Mouse (Mus musculus): ENCODE measurements around the gene Grin2b. TPM values are rescaled to one million over a fixed set of nuclear protein-coding genes. Genes with fewer than 3 reads are reported as not detected.

The Grin2b gene
- polyA plus RNA-seq, 1 experiment from 2014 or later = 0.04 TPM

DNA sequence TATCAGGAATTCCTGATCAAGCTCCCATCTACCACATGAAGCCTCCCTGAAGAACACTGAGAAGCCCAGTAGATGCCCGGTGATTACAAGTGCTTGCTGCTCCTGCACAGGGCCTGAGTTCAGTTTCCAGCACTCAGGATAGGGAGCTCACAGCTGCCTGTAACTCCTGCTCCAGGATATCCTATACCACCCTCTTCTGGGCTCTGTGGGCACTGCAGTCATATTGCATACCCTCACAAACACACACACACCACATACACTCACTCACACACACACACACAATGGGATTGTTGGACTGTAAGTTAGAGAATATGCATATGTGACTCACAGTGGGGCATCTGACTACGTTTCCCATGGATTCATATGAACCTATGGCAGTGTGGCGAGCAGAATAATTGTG lies 55.9 kb downstream of the Grin2b start:
- WGBS = 90% methylated on average over 3 of the region's 3 CpGs
- no peak for ATAC-seq (replicated peaks; ENCODE audit: low FRiP score)
- H3K36me3 ChIP-seq (ENCODE audit: control insufficient read depth, insufficient read depth, low read length) = no peaks in the 10 kb centered on the region
- H3K4me1 ChIP-seq (replicated peaks; ENCODE audit: control insufficient read depth, insufficient read depth, low read length) = no peaks in the 10 kb centered on the region
- no peak for DNase-seq (ENCODE audit: low spot score)
- no peak overlapping the region for H3K27ac ChIP-seq (ENCODE audit: low read depth, low read length)
- no peak overlapping the region for H3K9ac ChIP-seq (ENCODE audit: low read depth, low read length)
- no peaks in the 10 kb centered on the region for H3K27me3 ChIP-seq (replicated peaks; ENCODE audit: control insufficient read depth, insufficient read depth, low read length)
- H3K4me2 ChIP-seq = no peak overlapping the region
- H3K4me3 ChIP-seq (ENCODE audit: low read depth, low read length) = no peak overlapping the region
- no peaks in the 10 kb centered on the region for H3K9me3 ChIP-seq (ENCODE audit: control insufficient read depth, low read length)

DNA sequence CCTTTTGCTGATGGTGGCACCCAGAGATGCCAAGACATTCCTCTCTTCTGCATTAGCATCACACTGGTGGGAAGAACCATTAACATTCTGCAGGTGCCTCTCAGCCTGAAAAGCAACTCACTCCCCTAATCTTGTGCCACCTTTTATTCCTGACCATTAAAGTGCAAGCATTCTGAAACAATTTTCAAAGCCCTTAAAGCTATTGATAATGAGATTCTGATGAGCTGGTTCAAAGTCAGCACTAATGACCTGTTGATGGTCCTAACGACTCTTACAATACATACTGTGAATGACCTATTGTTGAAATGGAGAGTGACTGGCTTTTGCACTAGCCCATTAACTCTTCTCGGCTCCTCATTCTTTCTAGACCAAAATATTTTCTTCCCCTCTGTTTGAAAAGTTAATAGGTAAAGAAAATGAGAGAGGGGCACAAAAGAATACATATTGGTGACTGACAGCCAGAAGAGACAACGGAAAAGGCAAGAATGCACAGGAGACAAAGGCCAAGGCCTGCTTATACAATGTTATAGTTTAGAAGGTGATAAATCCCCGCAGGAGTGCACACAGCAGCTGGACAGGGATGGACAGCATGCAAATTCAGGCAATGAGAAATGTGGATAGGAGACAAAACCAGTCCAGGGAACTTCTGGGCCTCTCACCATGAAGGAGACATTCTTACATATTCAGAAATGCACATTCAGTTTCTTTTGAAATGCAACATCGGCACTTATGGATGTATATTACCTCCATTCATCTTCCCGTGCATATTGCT lies 59.5 kb downstream of the Grin2b start:
- Histone ChIP-seq H3K9me3 (ENCODE audit: control insufficient read depth, low read length) (no peaks in the 10 kb centered on the region), H3K27ac (ENCODE audit: low read depth, low read length) (no peak overlapping the region), H3K36me3 (ENCODE audit: control insufficient read depth, insufficient read depth, low read length) (no peaks in the 10 kb centered on the region), H3K9ac (ENCODE audit: low read depth, low read length) (no peak overlapping the region), H3K4me1 (replicated peaks; ENCODE audit: control insufficient read depth, insufficient read depth, low read length) (no peaks in the 10 kb centered on the region), H3K4me3 (ENCODE audit: low read depth, low read length) (no peak overlapping the region), H3K4me2 (no peak overlapping the region), H3K27me3 (replicated peaks; ENCODE audit: control insufficient read depth, insufficient read depth, low read length) (no peaks in the 10 kb centered on the region)
- WGBS = 69% methylated on average over 6 of the region's 6 CpGs
- ATAC-seq (replicated peaks; ENCODE audit: low FRiP score) = no peak
- no peak for DNase-seq (ENCODE audit: low spot score)

DNA sequence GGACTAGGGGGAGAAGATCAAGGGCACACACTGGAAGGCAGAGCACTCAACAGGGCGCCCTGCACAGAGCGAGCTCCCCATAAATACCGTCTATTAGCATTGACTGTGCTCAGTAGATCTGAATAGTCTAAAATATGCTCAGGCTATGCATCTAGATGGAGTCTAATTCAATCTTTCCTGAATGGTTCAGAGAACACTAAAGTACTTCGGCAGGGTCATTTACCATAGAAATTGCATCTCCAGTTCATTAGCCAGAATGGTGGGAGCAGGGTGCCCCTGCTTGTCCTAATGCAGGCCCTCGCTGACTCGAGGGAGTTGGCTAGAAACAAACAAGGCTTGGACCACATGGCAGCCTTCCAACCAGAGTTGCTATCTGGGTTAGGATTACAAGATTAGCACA lies 64.1 kb downstream of the Grin2b start:
- ATAC-seq (replicated peaks; ENCODE audit: low FRiP score) (no peak), DNase-seq (ENCODE audit: low spot score) (no peak)

DNA sequence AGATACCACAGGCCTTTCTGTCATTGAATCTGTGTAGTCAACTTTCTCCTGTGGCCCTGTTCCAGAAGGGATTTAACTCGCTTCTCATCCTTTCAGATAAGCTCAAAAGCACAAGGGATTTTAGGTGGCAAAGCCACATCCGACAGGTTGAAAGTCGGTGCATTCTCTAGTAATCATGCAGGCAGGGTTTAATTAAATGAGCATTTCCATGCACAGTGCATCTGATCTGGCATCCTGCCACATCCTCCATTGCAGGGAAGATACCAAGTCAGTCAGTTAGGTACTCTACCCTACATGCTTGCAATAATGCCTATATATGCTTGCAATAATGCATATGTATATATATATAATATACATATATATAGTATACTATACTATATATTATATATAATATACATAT lies 64.8 kb downstream of the Grin2b start:
- H3K9me3 ChIP-seq (ENCODE audit: control insufficient read depth, low read length) = no peaks in the 10 kb centered on the region
- H3K4me3 ChIP-seq (ENCODE audit: low read depth, low read length) = no peak overlapping the region
- 82% methylated on average over 3 of the region's 3 CpGs for WGBS

More for the DNA sequence above, 64.1 kb downstream of the Grin2b start:
- H3K27me3 ChIP-seq (replicated peaks; ENCODE audit: control insufficient read depth, insufficient read depth, low read length) = no peaks in the 10 kb centered on the region
- H3K4me3 ChIP-seq (ENCODE audit: low read depth, low read length) = no peak overlapping the region
- no peaks in the 10 kb centered on the region for H3K4me1 ChIP-seq (replicated peaks; ENCODE audit: control insufficient read depth, insufficient read depth, low read length)
- H3K9me3 ChIP-seq (ENCODE audit: control insufficient read depth, low read length) = no peaks in the 10 kb centered on the region
- no peak overlapping the region for H3K9ac ChIP-seq (ENCODE audit: low read depth, low read length)
- H3K4me2 ChIP-seq = no peak overlapping the region
- no peaks in the 10 kb centered on the region for H3K36me3 ChIP-seq (ENCODE audit: control insufficient read depth, insufficient read depth, low read length)
- no peak overlapping the region for H3K27ac ChIP-seq (ENCODE audit: low read depth, low read length)
- 87% methylated on average over 6 of the region's 6 CpGs for WGBS

DNA sequence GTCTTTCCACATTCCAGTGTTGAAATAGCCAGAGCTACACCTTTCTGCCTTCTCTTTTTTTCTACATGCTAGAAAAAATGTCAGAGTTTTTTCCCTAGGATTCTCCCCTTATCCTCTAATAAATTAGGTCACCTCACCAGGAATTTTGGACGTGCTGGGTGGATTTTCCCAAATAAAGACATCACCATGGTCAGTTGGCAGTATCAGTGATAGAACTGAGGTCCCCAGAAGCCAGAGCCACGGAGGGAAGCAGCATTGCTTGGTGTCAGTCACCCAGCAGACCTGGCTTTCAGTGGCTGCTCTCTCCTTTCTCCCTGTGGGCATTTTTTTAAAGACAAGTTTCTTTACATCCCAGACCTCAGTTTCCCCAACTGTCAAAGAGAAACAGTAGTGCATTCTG lies 68.1 kb downstream of the Grin2b start:
- H3K9ac ChIP-seq (ENCODE audit: low read depth, low read length) = no peak overlapping the region
- no peaks in the 10 kb centered on the region for H3K36me3 ChIP-seq (ENCODE audit: control insufficient read depth, insufficient read depth, low read length)
- 45% methylated on average over 2 of the region's 2 CpGs for WGBS
- ATAC-seq (replicated peaks; ENCODE audit: low FRiP score) = no peak
- H3K4me3 ChIP-seq (ENCODE audit: low read depth, low read length) = no peak overlapping the region
- H3K4me2 ChIP-seq = no peak overlapping the region
- H3K27me3 ChIP-seq (replicated peaks; ENCODE audit: control insufficient read depth, insufficient read depth, low read length) = no peaks in the 10 kb centered on the region
- DNase-seq (ENCODE audit: low spot score) = no peak
- H3K9me3 ChIP-seq (ENCODE audit: control insufficient read depth, low read length) = no peaks in the 10 kb centered on the region
- no peaks in the 10 kb centered on the region for H3K4me1 ChIP-seq (replicated peaks; ENCODE audit: control insufficient read depth, insufficient read depth, low read length)
- no peak overlapping the region for H3K27ac ChIP-seq (ENCODE audit: low read depth, low read length)

More for the DNA sequence above, 64.8 kb downstream of the Grin2b start:
- Histone ChIP-seq H3K9ac (ENCODE audit: low read depth, low read length) (no peak overlapping the region), H3K4me1 (replicated peaks; ENCODE audit: control insufficient read depth, insufficient read depth, low read length) (no peaks in the 10 kb centered on the region), H3K4me2 (no peak overlapping the region), H3K27ac (ENCODE audit: low read depth, low read length) (no peak overlapping the region), H3K27me3 (replicated peaks; ENCODE audit: control insufficient read depth, insufficient read depth, low read length) (no peaks in the 10 kb centered on the region), H3K36me3 (ENCODE audit: control insufficient read depth, insufficient read depth, low read length) (no peaks in the 10 kb centered on the region)
- ATAC-seq (replicated peaks; ENCODE audit: low FRiP score) (no peak), DNase-seq (ENCODE audit: low spot score) (no peak)

DNA sequence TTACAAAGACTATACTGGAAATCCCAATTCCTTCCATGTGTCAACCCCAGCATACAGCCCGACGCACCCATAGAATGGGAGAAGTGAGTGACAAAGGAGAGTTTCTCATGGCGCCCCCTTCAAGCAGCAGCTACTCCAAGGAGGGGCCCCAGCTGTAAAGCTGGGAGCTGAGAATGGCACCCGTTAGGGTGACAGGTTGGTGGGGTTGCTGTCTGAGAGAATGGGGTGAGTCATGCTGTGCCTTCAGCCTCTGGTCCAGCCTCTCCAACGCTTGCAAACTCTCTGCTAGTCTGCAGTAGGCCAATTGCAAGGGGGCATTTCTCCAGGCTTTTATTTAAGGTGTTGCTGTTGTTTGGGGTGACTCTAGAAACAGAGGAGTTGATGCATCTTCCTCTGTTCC lies 73.1 kb downstream of the Grin2b start:
- Histone ChIP-seq H3K27ac (ENCODE audit: low read depth, low read length) (no peak overlapping the region), H3K4me2 (no peak overlapping the region), H3K4me3 (ENCODE audit: low read depth, low read length) (no peak overlapping the region), H3K4me1 (replicated peaks; ENCODE audit: control insufficient read depth, insufficient read depth, low read length) (no peaks in the 10 kb centered on the region), H3K27me3 (replicated peaks; ENCODE audit: control insufficient read depth, insufficient read depth, low read length) (no peaks in the 10 kb centered on the region), H3K9ac (ENCODE audit: low read depth, low read length) (no peak overlapping the region), H3K36me3 (ENCODE audit: control insufficient read depth, insufficient read depth, low read length) (no peaks in the 10 kb centered on the region), H3K9me3 (ENCODE audit: control insufficient read depth, low read length) (no peaks in the 10 kb centered on the region; the same call in 1 of the 2 replicates)
- WGBS = 76% methylated on average over 5 of the region's 5 CpGs
- ATAC-seq (replicated peaks; ENCODE audit: low FRiP score) = no peak
- no peak for DNase-seq (ENCODE audit: low spot score)

DNA sequence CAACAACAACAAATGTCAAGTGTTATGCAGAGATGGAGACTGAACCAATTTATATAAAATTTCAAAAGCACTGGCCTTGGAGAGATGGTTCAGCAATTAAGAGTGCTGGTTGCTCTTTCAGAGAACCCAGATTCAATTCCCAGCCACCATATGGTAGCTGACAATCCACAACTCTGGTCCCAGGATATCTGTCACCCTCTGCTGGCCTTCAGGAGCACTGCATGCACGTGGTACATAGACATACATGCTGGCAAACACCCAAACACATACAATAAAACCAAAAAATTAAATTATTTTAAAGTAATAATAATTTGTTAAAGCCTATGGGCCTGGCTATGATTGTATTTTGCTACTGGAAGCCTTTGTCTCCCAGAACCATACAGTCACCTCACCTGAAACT lies 77.0 kb downstream of the Grin2b start:
- DNase-seq (ENCODE audit: low spot score) = no peak
- ATAC-seq (replicated peaks; ENCODE audit: low FRiP score) = no peak
- no peak overlapping the region for H3K4me3 ChIP-seq (ENCODE audit: low read depth, low read length)
- H3K36me3 ChIP-seq (ENCODE audit: control insufficient read depth, insufficient read depth, low read length) = no peaks in the 10 kb centered on the region
- H3K9ac ChIP-seq (ENCODE audit: low read depth, low read length) = no peak overlapping the region
- no peak overlapping the region for H3K27ac ChIP-seq (ENCODE audit: low read depth, low read length)
- no peaks in the 10 kb centered on the region for H3K4me1 ChIP-seq (replicated peaks; ENCODE audit: control insufficient read depth, insufficient read depth, low read length)
- no peaks in the 10 kb centered on the region; the same call in 1 of the 2 replicates for H3K9me3 ChIP-seq (ENCODE audit: control insufficient read depth, low read length)
- WGBS = 20% methylated on average over 1 of the region's 1 CpGs
- no peaks in the 10 kb centered on the region for H3K27me3 ChIP-seq (replicated peaks; ENCODE audit: control insufficient read depth, insufficient read depth, low read length)
- no peak overlapping the region for H3K4me2 ChIP-seq

DNA sequence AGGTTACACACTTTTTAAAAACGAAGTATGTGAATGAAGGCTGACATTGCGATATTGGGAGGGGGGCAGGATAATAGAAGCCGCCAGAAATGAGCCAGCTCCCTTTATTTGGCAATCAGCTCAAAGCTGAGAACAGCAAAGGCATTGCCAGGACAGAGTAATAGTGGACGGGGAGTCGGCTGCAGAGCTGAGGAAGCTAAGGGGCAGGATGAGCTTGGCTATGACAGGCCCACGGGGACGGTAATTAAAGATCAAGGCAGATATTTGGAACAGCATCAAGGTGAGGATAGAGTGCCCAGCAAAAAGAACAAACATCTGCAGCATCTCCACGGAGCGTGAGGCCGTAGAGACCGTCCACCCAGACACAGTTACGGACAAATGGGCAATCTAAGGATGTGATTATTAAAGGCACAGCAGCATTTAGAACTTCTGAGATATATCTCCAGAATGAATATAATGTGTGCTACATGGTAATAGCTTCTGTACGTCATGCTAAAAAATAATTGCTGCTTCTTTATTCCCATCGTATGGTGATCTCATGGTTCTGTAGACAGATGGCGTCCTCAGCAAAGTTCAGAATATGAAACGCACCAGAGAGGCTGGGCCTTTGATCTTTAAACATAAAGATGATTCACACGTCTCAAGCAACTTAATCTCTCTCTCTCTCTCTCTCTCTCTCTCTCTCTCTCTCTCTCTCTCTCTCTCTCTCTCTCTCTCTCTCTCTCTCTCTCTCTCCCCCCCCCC lies 93.1 kb downstream of the Grin2b start:
- WGBS = 87% methylated on average over 17 of the region's 17 CpGs
- no peak overlapping the region for H3K9ac ChIP-seq (ENCODE audit: low read depth, low read length)
- no peaks in the 10 kb centered on the region for H3K36me3 ChIP-seq (ENCODE audit: control insufficient read depth, insufficient read depth, low read length)
- no peak for DNase-seq (ENCODE audit: low spot score)
- no peak overlapping the region for H3K27ac ChIP-seq (ENCODE audit: low read depth, low read length)
- no peak overlapping the region for H3K4me3 ChIP-seq (ENCODE audit: low read depth, low read length)
- H3K4me2 ChIP-seq = no peak overlapping the region
- ATAC-seq (replicated peaks; ENCODE audit: low FRiP score) = no peak
- H3K9me3 ChIP-seq (ENCODE audit: control insufficient read depth, low read length) = no peaks in the 10 kb centered on the region
- no peaks in the 10 kb centered on the region for H3K27me3 ChIP-seq (replicated peaks; ENCODE audit: control insufficient read depth, insufficient read depth, low read length)
- no peaks in the 10 kb centered on the region for H3K4me1 ChIP-seq (replicated peaks; ENCODE audit: control insufficient read depth, insufficient read depth, low read length)
